Mouse (Mus musculus) thymus, postnatal 0 days (tissue): ENCODE measurements around the gene Slc16a1. TPM values are rescaled to one million over a fixed set of nuclear protein-coding genes. Genes with fewer than 3 reads are reported as not detected.

Experiments used
- DNase-seq: peaks from one replicate; pipeline ENCODE4 v3.0.0-alpha.2; 2015; ENCODE audit warnings: low spot score
- polyA plus RNA-seq: library from polyadenylated mRNA; unstranded; fragments of >200 nt; fragmentation: Nextera tagmentation; extraction: Ambion mirVana; gene quantifications from 2 replicates; pipeline ENCODE4 v1.2.1, GENCODE M21; 2015

Slc16a1 gene
- 82.5 and 84.3 TPM in 2 replicates for polyA plus RNA-seq

DNA sequence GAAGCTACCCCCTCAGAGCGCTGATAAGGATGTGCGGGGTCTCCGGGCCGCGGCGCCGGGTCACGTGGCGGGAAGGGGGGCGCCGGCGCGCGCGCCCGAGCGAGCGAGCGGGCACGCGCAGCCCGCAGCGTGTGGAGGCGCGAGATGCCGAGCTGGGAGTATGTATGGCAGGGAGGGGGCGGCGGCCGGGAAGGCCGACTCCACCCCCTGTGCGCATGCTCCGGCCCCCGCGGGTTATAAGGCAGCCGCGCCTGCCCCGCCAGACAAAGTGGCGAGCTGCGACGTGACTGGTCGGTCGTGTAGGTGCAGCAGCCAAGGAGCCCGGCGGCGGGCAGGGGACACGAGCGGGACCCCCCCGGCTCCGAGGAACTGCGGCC is at the start of gene Slc16a1:
TSS of gene Slc16a1 (plus strand) at position 266 of the 377 bp plus-strand sequence.
- peak; percentile 94 for DNase-seq

DNA sequence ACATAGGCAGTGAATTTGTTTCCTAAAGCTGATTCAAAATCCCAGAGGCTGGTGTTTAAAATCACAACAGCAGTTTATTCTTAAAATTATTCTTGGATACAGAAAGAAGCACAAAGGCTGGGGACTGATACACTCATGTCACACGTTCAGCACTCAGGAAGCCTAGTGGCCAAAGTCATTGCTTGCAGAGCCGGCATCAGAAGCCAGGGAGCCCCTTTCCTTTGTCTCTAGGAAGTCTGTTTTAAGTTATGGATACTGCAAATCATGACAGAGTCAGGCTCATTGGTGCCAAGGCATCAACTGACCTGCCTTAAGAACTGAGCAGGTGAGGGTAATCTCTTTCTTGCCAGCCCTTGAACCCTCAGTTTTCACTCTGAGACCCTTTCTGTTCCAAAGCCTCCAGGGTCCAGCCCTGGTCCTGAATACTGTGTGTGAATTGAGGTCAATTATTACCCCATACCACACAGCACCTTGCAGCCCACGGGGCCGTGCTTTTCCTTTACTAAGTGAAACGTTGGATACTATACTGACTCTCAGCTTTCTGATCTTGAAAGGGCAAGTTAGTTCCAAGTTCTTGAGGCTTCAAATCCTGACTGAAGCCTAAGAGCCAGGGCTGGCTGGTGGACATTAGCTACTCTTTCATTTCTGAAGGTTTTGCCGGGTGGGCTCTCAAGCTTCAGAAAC is 41.9 kb upstream of the Slc16a1 start:
- DNase-seq: no peak

DNA sequence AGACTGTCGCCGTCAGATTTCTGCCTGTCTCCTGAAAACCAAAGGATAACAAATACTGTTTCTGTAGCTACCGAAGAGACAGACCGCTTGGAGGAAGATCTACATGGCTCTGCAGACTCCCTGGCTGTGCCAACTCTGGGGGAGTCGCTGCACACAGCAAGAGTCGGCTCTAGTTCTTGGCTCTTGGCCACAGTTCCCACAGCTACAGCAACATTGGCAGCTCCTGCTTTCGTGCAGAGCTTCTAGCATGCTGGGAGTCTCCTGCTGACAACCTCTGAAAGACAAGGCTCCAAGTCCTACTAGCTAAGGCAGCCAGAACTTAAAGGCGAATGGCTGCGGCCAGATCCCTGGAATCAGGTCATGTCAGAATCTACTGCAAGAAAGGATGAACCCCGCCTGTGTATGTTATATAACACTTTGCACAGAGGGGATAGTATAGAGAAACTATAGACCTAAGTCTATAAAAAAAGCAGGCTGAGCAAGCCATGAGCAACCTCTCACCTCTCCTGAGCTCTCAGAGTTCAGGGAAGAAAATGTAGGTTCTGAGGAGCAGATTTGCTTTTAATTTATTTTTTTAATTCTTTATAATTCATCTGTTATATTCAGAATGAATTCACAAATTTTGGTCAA is 41.2 kb upstream of the Slc16a1 start:
- no peak for DNase-seq

DNA sequence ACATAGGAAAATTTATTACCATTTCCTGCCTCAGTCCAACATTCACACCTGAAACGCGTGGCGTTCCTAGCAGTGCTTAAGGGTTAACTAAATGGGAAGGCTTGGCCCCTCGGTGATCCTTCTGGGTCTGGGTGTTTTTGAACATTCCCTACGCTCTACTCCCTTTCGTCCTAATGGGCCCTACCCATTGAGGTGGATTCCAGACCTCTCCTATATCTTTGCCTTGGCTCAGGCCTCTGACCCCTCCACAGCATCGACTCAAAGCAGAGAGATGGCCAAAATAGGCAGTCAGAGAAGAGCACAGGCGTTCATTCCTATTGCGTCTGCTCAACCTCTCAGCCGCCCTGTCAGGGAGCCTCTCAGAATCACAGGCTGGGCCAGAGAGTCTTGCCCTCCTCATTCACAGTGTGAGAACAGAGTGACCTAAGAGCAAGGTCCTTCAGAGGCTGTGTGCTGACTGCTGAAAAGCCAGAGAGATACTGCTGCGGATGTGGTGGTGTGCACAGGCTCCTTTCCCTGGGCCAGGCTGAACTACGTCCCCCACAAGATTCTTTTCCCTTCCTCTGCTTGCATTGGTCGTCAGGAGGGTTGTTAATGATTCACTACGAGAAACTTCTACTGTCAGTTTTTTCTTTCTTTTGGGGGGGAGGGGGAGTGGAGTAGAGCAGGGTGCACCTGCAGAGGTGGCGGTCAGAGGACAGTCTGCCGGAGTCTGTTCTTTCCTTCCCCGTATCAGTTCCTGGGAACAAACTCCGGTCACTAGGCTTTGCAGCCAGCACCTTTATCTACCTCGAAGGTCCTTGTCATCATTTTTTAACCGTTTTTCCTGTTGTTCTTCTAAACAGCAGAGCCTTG is 38.9 kb upstream of the Slc16a1 start:
- DNase-seq: no peak

DNA sequence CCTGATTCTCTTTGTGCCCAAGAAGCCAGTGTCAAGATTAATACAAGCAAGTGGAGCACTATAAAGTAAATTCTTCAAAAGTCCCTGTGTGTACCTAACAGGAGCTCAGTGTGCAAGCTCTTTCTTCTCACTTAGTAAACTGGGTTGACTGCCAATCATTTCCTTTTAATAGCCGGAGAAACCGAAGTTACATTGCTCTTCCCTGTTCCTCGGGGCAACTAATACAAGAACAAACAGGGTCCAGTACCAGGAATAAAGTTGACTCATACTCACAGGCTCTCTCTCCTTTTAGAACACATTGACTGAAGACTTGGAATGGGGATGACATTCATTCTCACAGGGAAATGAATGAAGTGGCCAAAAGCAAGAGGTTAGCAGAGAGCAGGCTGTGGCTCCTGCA is 37.8 kb upstream of the Slc16a1 start:
- no peak for DNase-seq

DNA sequence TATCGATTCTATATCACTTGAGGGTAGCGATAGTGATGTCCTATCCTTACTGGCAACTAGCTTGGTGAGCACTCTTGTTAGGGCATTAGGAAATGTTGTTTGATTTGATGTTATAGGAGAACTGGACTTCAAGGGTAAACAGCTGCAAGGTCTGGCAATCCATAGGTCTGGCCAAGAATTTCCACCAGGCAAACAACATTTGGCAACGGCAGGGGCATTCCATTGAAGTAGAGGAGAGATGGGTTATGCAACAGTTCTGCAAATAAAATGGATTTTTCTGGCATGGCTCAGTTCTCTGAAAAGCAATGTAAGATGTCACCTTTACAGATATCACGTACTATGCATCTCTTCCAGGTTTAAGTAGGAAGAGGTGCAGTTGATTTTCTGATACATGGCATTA is 36.8 kb upstream of the Slc16a1 start:
- no peak for DNase-seq

DNA sequence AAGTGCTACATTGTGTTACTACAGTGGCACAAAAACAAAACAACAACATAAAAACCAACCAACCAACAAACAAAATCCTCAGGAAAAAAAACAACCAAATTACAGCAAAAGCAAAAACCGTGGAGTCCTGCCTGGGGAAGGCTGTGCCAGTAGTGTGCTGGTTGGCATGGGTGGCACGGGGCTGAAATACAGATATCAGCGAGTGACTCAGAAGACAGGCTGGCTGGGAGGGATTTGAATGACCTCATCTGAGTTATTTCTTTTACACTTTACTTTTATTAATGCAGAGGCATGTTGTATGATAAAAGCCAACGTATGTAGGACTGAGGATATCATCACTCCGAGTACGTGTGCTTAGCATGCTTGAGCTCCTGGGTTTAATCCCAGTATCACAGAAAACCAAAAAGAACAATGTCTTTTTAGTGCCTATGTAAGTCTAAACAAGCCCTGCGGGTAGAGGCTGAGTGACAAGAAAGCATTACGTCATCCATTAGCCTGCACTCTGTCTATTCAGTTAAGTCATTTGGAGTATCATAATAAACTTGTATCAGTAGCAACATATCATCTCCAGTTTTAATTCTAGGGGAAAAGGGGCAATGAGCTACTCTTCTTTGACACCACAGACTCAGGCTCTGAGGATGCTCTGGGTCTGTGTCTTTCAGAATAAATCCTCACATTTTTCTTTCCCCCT is 28.6 kb upstream of the Slc16a1 start:
- no peak for DNase-seq

DNA sequence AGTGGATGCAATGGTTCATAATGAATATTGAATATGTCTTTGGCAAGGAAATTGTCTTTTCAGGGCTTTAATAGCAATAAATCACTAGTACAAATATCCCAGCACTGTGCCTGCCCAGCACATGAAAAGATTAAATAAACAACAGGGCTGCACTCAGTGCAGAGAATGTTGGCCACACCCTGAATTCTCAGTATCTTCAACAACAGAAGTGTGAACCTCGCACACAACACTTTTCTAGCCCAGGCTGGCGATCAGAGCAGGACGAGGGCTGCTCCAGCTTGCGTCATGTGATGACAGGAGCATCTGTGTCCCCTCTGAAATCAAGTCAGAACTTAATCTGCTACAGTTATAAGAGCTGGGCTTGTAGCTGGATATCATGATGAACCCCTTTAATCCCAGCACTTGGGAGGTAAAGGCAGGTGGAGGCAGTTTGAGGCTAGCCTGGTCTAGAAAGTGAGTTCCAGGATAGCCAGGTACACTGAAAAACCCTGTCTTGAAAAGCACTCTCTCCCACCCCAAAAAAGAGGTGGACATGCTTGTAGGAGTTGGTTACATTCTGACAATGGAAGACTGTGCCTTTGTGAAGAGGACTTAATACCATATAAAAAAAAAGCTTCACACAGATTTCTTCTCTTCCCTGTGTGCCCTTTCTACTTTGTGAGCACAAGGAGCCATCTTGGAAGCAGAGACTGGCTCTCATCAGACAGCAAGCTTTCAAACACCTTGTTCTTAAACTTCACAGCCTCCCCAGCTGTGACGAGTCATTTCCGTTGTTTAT is 27.8 kb upstream of the Slc16a1 start:
- no peak for DNase-seq

DNA sequence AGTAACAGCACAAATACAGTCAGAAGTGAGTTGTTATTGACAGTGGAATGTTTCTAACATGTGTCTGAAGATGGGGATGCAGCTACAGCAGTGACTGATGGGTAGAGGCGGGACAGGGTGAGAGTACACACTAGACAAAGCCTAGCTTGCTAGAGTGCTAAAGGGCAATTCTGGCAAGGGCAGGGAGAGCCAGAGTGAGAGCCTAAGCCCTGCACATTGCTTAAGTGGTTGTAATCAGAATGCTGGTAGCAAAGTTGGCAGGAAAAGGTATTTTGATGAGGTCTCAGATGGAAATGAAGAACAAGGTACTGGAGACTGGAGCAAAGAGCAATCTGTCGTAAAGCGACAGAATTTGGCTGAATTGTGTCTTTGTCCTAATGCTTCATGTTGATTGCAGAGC is 26.5 kb upstream of the Slc16a1 start:
- no peak for DNase-seq

DNA sequence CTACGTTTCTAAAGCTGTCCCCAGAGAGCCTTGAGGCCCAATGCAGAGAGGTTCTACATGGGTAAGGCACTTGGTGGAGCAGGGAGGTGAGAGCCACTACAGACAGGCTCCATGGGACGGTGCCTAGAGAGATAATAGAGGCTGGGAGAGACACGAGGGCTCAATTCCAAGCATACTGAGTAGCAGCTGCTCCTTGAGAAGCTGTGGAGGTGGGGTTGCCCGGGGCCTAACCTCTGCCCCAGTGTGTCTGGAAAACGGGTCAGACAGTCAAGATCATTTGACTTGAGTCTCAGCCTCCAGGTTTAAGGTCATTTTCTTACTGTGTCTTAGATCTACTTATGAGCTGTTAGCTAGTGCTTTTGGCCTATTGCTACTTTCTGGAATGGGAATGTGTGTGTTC is 25.4 kb upstream of the Slc16a1 start:
- no peak for DNase-seq

DNA sequence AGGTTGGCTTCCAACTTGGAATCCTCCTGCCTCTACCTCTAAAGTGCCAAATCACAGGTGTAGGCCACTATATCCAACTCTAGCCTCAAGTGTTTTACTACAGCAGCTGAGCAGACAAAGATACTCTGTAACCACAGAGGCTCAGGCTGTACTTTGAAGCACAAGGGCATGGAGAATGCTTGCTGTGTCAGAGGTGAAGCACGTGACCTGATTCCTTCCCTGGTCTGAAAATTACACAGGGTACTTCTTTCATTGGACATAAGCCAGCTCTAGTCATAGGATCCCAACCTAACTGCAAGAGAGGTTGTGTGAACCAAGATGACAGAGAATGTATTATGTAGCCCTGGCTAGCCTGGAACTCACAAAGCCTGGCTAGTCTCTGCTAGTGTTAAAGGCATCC is 24.4 kb upstream of the Slc16a1 start:
- no peak for DNase-seq

DNA sequence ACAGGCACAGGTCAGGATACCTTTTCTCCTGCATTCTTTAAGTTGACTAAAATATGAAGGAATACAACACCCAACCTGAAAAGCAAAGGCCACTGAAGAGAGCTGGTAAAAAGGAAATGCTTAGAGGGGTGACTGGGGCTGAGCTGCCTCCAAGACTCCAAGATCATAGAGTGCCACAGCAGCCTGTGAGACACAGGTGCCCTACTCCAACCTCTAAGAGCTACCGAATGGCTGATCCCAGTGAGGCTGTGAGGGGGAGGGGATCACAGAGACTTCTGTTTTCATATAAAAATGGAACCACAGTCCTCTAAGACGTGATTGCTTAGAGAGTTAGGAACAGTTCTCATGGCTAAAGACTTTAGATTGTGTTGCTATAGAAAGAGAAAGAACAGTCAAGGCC is 23.3 kb upstream of the Slc16a1 start:
- peak; percentile 72 for DNase-seq

DNA sequence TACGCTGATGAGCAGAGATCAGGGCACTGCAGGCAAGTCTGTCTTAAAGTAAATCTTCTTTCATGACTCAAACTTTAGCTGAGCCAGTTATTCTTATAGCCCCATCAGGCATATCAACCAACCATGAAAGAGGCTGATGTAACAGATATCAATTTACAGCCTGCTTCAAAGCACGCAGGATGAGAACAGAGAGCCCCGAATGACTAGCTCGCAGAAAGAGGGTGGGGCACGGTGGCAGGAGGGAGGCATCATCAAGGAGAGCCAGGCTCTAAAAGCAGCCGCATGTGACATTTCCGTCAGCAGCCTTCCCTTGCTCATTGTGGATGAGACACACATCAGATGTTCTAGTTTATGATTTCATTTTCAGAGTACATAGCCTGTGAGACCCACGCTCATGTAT is 22.3 kb upstream of the Slc16a1 start:
- peak; percentile 79 for DNase-seq

DNA sequence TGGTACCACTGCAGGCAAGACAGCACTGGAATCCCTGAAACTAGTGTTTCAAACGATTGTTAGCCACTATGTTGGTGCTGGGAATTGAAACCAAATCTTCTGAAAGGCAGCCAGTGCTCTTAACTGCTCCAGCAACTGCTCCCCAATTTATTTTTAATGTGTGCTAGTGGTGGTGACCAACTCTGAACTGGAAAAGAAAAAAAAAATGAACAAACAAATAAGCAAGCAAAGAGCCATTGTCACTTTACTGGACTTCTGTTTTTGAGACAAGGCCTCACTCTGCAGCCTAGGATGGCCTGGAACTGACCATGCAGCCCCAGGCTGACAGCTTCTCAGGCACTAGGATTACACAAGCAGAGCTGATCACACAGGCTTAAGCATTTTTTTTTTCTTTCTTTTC is 16.6 kb upstream of the Slc16a1 start:
- no peak for DNase-seq

DNA sequence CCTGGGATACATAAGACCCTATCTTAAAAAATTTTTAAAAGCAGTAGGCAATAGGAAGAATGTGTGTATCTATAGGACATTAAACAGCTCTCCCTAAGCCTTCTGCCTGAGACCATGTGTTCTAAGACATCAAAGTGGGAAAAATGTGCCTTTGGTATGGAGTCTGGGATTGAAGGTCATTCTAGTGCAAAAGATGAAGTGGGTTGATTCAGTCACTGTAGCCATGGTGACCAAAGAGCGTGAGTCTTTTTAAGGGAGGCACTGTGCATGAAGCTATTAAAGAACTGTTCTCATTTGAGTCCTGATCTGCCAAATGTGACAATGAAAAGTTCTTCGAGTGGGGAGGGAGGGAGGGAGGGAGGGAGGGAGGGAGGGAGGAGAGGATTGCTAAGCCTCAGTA is 8.7 kb upstream of the Slc16a1 start:
- DNase-seq: no peak

DNA sequence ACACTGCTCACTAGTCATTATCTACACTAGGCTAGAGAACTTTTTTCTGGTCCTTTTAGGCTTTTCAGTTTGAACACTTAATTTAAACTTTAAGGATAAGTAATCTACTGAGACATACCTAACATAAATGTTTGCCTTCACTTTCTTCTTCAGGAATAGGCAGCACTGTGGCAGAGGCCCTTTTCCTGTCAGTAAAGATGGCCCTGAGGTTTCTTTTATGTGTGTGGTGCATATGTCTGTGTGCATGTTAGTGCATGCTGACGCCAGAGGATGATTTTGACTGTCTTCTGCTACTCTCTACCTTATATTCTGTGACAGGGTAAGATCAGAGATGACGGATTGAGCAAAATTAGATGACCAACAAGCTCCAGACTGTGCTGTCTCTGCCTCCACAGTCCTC is 7.5 kb upstream of the Slc16a1 start:
- DNase-seq: peak; percentile 64

DNA sequence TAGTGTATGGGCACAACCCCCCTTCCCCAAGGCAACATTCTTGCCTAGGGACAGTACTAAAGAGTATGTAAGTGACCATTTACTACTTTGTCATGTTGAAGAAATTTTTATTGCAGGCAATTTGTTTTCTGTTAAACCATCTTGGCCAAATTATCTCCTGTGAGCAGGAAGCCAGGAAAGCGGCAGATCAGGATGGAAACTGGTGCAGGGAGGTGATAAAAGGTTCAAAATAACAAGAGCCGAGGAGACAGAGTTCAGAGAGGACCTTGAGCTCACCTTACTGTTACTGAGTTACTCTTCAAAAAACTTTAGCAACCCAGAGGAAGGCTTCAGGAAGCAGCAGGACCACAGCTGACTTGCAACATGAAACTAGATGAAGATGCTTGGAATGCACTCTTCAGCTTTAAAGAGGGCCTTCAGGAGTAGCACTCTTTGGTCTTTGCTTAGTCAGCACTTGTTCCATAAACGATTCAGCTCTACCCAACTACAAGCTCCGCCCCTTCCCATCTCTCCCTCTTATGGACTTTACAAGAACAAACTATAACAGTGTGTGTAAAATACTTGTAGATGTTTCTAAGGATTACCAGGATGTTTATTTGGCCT is 5.8 kb upstream of the Slc16a1 start:
- DNase-seq: no peak

DNA sequence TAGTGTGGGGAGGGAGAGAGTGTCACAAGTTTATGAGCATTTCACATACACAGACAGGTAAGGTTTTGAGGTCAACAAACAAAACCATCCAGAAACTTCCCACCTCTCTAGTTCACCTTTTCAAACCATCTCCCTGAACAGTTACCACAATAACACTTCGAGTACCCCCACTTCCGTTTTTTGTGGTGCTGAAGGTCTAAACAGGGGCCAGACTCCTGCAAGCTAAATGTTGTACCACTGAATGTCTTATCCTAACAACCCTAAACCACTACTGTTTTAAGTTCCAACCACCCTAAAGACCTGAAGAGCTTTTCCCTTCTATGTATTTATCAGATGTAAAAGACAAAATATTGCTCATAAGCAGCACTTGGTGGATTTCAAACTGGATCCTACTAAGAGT is 2.0 kb upstream of the Slc16a1 start:
- DNase-seq: no peak

DNA sequence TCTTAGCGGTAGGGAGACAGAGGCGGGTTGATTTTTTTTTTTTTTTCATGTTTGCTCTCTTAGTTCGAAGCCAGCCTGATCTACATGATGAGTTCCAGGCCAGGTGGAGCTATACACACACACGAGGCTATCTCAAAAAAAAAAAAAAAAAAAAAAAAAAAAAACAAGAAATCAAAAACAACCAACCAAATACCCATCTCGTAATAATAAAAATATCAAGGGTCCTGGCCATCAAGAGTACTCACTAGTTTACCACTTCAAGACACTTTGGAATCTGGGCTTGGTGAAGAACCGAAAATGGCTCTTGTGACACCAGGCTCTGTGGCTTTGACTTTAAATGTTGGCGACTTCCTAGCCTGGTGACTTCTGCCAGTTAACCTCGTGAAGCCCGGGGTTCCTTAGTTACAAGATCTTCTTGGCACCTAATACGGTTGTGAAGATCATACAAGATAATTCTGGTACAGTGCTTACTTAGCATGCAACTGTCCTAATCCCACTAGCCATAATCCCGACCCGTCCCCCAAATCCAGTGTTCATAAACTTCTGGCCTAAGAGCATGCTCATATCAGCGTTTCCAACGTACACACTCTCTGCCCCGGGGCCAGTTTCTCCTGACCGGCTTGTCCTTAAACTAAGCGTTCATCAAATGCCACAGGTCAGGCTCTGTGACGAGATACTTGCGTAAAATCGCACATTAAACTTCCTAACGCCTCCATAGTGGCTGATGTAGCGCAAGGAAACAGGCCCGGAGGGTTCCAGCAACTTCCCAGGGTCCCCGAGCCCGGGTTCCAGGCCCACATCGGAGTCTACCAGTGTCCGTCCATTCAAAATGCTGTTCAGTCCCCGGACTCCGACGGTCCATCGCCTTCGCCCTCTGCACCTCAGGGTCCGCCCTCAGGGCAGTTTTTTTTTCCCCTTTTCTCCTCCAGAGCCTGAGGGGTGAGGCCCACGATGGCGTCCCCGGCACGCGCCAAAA is 753 bp upstream of the Slc16a1 start:
- peak; percentile 39 for DNase-seq
